Mouse (Mus musculus) megakaryocyte-erythroid progenitor cell, adult 5-6 weeks (primary cell): ENCODE data around the gene Cep57. TPM values are rescaled to one million over a fixed set of nuclear protein-coding genes. Genes with fewer than 3 reads are reported as not detected.
"Not testable (repeated sequence)": the region's sequence is repeated elsewhere in the genome, so short reads cannot be mapped to it uniquely, and the experiment has no call there.

Experiments
- ATAC-seq: replicated peaks from 2 replicates; pipeline ENCODE4 v1.8.0; 2016; ENCODE audit warnings: mild to moderate bottlenecking, inconsistent platforms; ENCODE audit not compliant: severe bottlenecking, poor library complexity, low FRiP score, low TSS enrichment
- total RNA-seq, 2 experiments: library from RNA; stranded (forward) in 1 of 2; stranded (reverse) in 1 of 2; fragments of 200-1000, 215-1000 nt in 1 of 2; fragments of >200 nt in 1 of 2; fragmentation: Nextera tagmentation in 1 of 2; gene quantifications; 2 replicates each; pipeline ENCODE4 v1.2.3; 2014 to 2017

The Cep57 gene
- total RNA-seq, 2 experiments from 2014 or later = 69.2 to 114 TPM

- ATAC-seq = no peak
Measured at GRCm38 (mm10) chr9:13806854-13807253, 20.1 kb downstream of the Cep57 start.

GRCm38 (mm10) chr9:13804480-13804879 lies 22.4 kb downstream of the Cep57 start:
- ATAC-seq = no peak

GRCm38 (mm10) chr9:13794756-13795155 lies 32.2 kb downstream of the Cep57 start:
- ATAC-seq = peak; percentile 84

GRCm38 (mm10) chr9:13794302-13794701 lies 32.6 kb downstream of the Cep57 start:
- ATAC-seq = peak; percentile 66

GRCm38 (mm10) chr9:13790864-13791263 lies 36.0 kb downstream of the Cep57 start:
- ATAC-seq = not testable (repeated sequence)

- ATAC-seq = no peak
Measured at GRCm38 (mm10) chr9:13781985-13782384, 44.9 kb downstream of the Cep57 start.

GRCm38 (mm10) chr9:13774732-13775131 lies 52.2 kb downstream of the Cep57 start:
- no peak for ATAC-seq

GRCm38 (mm10) chr9:13766570-13766969 lies 60.3 kb downstream of the Cep57 start:
- no peak for ATAC-seq

- no peak for ATAC-seq
Measured at GRCm38 (mm10) chr9:13765624-13766023, 61.3 kb downstream of the Cep57 start.

GRCm38 (mm10) chr9:13760430-13760829 lies 66.5 kb downstream of the Cep57 start:
- no peak for ATAC-seq

Other genes starting within 250 kb of the Cep57 start
- gene Mtmr2, start 78.7 kb downstream of the Cep57 start, total RNA-seq (2014; fragmentation: Nextera tagmentation) = 21.4 and 25.0 TPM in 2 replicates
- gene Mtmr2, start 78.7 kb downstream of the Cep57 start, total RNA-seq (2017) = 41.2 and 52.9 TPM in 2 replicates
- 31.0 and 36.0 TPM in 2 replicates for gene Fam76b, start 609 bp upstream of the Cep57 start, total RNA-seq (2014; fragmentation: Nextera tagmentation)
- 37.7 and 72.3 TPM in 2 replicates for gene Fam76b, start 609 bp upstream of the Cep57 start, total RNA-seq (2017)